Mouse (Mus musculus) spleen, adult 2 months (tissue): ENCODE results near the gene Aldh16a1.

Experiments used
- CTCF ChIP-seq: fragments of 200-500 bp; IDR thresholded peaks from 2 replicates; pipeline ENCODE4 v1.5.1; 2011; ENCODE audit warnings: mild to moderate bottlenecking, inconsistent platforms; ENCODE audit not compliant: insufficient read depth, insufficient read length, insufficient replicate concordance; ENCODE audit errors: extremely low read depth
- POLR2A ChIP-seq: fragments of 200-500 bp; IDR thresholded peaks from 2 replicates; pipeline ENCODE4 v1.6.1; 2011; ENCODE audit warnings: low read depth, low read length, inconsistent platforms

GRCm38 (mm10) chr7:45128624-45129246 is 25.6 kb downstream of the Aldh16a1 start, which contains the start of gene Rpl13a:
- peak; percentile 97 for TF ChIP-seq POLR2A
- peak; percentile 79; the same call in 1 of the 2 replicates for TF ChIP-seq CTCF
